Mouse (Mus musculus): Measurements from ENCODE around the gene Lyve1. TPM values are rescaled to one million over a fixed set of nuclear protein-coding genes. Genes with fewer than 3 reads are reported as not detected.

The Lyve1 gene
- total RNA-seq, 4 experiments from 2014 or later = 0.84 to 1.4 (median 0.99) TPM

- no peak for DNase-seq (ENCODE audit: low spot score in 2 of 2)
Measured at GRCm38 (mm10) chr7:110810995-110811394, 52.0 kb downstream of the Lyve1 start.

- DNase-seq (ENCODE audit: low spot score in 2 of 2) = no peak
Measured at GRCm38 (mm10) chr7:110809585-110810557, 53.2 kb downstream of the Lyve1 start.

DNA sequence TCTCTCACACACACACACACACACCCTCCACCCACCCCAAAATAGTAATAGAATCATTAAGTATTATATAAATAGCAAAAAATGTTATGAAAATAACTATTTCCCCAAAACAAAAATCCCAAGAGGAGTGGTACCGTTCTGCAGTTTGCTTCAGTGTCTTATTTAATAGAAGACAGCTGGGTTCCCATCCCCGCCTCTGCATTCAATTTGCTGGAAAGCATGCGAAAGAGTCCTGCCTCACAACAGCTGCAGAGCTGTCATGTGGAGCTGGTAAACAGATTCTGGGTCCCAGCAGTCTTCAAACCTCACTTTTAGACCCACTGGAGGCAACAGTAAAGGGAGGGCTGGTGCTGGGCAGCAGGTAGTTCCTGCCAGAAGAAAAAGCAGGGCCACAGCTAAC, 54.1 kb downstream of the Lyve1 start:
- DNase-seq (ENCODE audit: low spot score in 2 of 2) = no peak

- DNase-seq (ENCODE audit: low spot score in 2 of 2) = no peak
Measured at GRCm38 (mm10) chr7:110807460-110808030, 55.5 kb downstream of the Lyve1 start.

- DNase-seq (ENCODE audit: low spot score in 2 of 2) = peak in 1 of 2 experiments; percentile 76
Measured at GRCm38 (mm10) chr7:110804266-110804665, 58.8 kb downstream of the Lyve1 start.

DNA sequence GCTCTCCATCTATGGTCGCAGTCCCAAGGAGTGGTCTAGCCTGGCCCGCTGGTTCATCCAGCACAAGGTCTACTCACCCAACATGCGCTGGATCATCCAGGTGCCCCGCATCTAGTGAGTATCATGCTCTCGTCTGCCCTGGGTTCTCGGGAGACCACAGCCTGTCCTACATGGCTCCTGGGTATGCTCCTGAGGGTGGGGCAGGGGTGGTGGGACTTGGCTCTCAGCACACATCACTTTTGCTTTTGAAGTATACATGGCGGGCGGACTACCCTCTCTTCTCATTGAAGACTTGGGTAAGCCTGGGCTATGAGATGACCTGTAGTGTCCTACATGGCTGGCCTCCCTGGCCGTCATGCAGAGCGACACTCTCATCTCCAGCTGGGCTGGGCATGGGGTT, 59.9 kb downstream of the Lyve1 start:
- no peak for DNase-seq (ENCODE audit: low spot score in 2 of 2)

DNA sequence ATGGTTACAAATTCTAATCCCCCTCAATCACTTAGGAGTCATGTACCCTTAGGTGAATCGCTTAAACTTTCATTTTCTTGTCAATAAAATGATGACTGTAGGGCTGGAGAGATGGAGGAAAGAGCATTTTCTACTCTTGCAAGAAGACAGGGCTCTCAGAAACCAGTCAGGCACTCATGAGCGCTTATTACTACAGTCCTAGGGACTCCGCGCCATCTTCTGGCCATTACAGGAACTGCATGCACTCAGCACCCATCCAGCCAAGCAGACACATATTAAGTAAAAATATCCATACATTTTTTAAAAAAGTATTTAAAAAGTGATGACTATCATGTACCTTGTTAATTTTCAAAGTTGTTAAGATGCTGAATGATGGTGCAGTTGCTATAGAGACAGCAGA, 62.0 kb downstream of the Lyve1 start:
- peak; percentile 66 to 80 for DNase-seq (ENCODE audit: low spot score in 2 of 2)

Small RNAs within 50 kb of the gene (microRNA-seq; reads per million reads assigned to microRNA genes)
- 0 reads per million in 2 experiments for gene Gm47282

Other genes starting within 250 kb of the Lyve1 start
- gene Sbf2, start 248.3 kb downstream of the Lyve1 start, total RNA-seq (2022) = 10 to 100 TPM; 49.2 to 62.5 (median 60.1) TPM
- gene Adm, start 235.6 kb downstream of the Lyve1 start, total RNA-seq (2022) = 1 to 10 TPM; 1.8 to 3.1 (median 2.5) TPM
- 10 to 100 TPM; 22.9 to 33.5 (median 29.5) TPM for gene Ampd3, start 95.0 kb downstream of the Lyve1 start, total RNA-seq (2022)
- gene Rnf141, start 18.8 kb downstream of the Lyve1 start, total RNA-seq (2022) = 10 to 100 TPM; 68.5 to 87.3 (median 77.0) TPM
- gene Mrvi1, start 119.2 kb upstream of the Lyve1 start, total RNA-seq (2022) = 1 to 10 TPM; 2.1 to 3.6 (median 3.3) TPM
- gene Ctr9, start 165.7 kb upstream of the Lyve1 start, total RNA-seq (2022) = 10 to 100 TPM; 38.2 to 40.9 (median 39.2) TPM
- 100 to 1,000 TPM; 569 to 611 (median 588) TPM for gene Eif4g2, start 219.8 kb upstream of the Lyve1 start, total RNA-seq (2022)